Mouse (Mus musculus) gastrocnemius, postnatal 25 days (tissue): ENCODE data around the gene Ptges2. TPM values are rescaled to one million over a fixed set of nuclear protein-coding genes. Genes with fewer than 3 reads are reported as not detected.

Experiments used
- DNase-seq: peaks from one replicate; pipeline ENCODE4 v3.0.0; 2022
- total RNA-seq, 2 experiments: library from RNA; stranded (reverse); gene quantifications; 1 replicate in 1 of 2; 2 replicates in 1 of 2; pipeline ENCODE4 v1.2.3; 2021

The Ptges2 gene
- total RNA-seq, 2 experiments from 2014 or later = 42.2 to 49.3 TPM

DNA sequence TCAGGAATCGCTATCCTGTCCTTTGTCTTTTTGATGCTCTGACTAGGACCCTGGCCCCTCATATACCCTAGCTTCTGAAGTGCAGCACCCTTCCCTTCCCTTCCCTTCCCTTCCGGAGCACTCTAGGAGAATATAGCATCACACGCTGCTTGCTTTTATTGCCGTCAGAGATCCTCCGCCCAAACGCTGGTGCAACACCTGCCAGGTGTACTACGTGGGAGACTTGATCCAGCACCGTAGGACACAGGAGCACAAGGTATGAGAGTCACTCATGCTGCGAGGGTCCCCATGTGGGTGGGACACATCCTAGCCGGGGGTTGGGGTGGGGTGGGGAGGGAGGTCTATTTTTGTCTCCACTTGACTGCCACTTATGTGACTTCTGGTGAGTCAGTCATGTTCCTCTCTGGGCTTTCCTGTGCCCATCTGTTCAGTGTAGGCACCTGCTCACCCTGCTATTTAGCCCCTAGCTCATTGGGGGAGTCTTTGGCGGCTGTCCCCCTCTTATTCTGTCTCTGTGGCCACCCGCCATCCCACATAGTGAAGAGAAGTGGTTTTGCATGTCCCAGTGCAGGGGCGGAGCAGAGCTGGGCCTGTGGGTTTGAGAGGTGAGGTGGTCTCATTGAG, 20.3 kb upstream of the Ptges2 start:
- no peak for DNase-seq

DNA sequence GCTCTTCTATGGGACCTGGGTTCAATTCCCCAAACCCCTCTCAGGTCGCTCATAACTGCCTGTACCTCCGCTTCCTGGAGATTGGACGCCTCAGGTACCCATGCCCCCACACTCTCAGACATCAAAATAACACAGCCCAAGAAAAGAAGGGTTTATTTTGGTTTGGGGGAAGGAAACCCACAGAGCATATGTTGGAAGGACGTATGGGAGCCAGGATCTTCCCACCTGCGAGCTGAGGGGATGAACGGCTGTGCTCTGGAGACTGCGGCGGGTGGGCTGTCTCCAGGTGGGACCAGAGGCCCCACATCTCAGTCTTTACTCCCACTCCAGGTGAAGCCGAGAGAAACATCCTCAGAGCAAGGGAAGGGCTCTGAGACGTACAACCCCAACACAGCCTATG, 18.7 kb upstream of the Ptges2 start:
- no peak for DNase-seq

DNA sequence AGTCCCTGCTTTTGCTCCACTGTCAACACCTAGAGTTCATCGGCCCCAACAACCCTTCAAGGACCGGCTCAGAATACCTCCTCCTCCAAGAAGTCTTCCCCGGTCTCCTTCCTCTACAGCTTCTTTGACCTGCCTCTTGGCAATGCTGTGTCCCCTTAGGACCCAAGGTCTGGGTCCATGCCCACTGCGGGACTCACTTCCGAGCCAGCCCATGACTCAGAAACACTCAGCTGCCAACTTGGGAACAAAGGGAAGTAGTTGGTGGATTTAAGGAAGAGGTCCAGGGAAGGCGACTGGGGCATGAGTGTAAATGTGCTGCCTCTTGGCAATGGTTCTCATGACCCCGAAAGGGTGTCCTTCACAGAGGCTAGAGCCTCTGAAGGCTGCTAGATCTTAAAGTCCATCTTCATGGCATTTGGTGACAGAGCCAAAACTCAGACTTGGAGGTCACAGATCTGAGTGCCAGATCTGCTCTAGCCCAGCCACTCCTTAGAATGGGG, 15.6 kb upstream of the Ptges2 start:
- no peak for DNase-seq

DNA sequence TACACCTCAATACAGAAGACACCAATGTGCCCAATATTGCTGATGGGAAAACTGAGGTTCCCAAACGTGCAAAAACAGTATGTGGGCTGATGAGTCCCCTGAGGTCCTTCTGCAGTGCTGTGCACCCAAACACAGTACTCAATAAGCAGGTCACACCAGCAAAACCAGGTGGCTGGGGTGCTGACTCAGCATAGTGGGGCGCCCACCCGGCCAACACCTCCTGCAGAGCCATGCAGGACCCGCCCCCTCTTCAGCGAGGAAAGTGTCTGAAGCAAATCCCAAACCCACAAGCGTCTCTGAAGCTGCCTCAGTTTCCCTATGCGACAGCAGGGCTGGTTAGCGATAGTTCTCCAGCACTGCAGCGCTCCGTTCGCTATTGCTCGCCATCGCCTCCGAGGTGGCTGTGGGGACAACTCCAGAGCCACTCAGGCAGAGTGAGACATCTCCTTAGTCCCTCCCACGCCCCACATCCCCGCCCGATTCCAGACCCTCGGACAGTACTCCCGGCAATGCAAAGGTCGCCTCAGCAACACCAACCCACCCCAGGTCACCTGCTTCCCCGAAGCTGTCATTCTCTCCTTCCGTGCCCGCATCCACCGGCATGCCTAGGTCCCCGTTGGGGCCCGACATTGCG, 14.4 kb upstream of the Ptges2 start:
- DNase-seq = no peak

DNA sequence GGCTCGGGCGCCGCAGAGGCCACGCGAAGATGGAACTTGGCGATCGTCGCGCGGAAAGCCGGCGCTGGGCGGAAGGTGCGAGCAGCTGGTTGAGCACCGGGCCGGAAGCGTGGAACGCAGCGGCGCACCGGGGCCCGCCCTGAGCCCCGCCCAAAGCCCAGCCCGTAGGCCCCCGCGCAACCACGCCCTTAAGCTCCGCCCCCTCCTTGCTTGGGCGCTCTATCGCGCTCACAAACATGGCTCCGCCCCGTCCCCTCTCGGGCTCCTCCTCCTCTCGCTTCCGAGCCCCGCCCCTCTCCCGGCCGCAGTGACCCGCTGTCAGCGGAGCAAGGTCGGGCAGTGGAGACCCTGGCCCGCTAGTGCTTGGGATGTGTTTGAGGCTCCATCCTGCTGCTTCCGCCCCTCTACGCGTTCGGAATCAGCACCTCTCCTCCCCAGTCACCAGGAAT, 13.9 kb upstream of the Ptges2 start, which contains the start of gene 1110008P14Rik:
Gene 1110008P14Rik (minus strand): TSS at position 164 of the 449 bp plus-strand sequence.
- DNase-seq = peak; percentile 94

DNA sequence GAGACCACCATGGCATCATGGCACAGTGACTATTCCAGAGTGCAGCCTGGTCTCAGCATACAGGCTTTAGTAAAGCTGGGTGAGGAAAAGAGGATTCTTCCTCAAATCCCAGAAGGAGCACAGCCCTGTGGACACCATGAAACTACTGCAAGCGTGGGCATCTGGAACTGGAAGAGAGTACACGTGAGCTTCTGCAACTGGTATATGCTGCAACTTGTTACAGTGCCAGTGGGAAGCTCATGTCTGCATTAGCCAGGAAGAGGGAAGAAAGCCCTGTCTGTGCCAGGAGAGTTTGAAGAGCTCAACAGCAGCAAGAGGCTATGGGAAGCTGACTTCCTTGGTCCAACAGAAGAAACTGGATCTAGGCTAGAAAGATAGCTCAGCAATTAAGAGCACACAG, 13.0 kb upstream of the Ptges2 start:
- no peak for DNase-seq

DNA sequence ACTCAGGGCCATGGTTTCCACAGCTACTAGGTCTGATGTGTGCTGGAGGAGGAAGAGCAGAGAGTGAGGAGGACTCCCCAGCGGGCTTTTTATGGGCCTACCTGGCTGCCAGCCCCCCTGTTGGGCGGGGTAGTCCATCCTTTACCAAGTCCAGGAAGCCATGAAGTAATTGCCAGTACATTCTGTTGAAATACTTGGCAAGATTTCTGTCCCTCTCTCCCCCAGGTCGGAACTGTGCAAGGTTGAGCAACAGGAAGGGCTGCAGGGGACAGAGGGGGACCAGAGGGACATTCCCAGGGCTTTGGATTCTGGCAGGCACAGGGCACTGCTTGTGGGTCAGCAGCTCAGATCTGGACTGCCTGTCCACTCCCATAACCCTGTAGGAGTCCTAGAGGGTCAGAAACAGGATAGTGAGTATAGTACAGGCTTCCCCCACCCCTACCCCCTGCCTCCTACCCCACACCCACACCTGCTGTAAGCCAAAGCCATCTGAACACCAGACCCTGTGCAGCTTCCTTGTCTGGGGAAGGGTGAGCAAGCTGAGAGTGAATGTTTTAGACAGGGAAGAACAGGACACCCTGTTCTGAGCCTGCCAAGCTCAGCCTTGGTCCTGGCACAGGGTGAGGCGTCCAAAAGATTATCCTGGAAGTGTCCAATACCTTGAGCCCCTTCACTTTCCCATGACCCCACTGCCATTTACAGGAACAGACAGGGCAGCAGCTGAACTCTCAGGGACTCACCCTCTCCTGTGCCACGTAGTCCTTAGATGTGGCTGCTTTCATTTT, 7.8 kb upstream of the Ptges2 start, which contains the start of gene Lcn2:
Gene Lcn2 (minus strand): TSS at position 547 of the 785 bp plus-strand sequence.
- no peak for DNase-seq

DNA sequence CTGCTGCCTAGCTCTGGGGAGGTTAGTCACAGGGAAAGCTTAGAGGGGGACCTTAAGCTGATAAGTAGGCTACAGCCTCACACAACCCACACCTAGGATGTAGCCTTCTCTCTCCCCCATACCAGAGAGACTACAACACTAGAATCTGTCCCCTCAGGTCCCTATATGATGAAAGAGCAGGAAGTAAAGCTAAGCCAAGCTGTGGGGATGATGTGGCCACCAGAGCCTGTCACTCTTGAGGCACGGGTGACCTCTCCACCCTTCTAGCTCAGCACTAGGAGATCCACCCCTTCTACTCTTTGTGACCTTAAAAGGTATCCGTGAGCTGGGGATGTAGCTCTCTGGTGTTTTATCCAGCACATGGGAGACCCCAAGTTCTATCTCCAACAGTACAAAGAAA, 6.5 kb upstream of the Ptges2 start:
- no peak for DNase-seq

DNA sequence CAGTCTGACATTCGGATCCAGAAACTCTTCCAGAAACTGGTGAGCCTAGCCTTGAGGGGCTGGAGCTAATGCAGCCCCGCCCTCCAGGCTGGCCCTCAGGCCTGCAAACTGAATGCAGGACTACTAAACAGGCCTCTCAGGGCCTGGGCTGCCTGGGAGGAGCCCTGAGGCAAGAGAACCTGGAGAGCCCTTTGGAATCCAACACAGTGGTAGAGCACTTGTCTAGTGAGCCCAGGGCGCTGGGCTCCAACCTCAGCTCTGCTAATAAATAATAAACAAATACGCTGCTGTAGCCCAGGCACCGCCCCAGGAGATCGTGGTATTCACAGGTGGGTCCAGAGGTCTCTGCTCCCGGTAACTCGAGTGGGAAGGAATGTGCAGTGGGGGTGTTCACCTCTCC, 4.8 kb upstream of the Ptges2 start:
- no peak for DNase-seq

DNA sequence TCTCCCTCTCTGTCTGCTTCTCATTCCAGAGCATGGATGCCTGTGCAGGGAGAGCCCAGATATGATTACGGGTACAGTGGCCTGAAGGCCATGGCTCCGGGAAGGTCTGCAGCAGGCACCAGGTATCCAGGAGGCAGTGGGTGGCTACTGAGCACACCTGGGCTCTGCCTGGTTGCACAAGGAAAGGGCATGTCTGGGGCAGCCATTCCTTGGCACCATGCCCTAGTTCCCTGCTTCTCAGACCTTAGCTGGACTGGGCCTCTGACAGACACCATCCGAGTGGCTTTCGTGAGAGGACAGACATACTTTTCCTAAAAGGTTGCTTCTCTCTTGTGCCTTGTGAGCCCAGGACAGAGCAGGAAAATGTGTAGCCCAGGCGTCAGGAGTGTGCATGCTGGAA, 3.6 kb upstream of the Ptges2 start:
- no peak for DNase-seq

DNA sequence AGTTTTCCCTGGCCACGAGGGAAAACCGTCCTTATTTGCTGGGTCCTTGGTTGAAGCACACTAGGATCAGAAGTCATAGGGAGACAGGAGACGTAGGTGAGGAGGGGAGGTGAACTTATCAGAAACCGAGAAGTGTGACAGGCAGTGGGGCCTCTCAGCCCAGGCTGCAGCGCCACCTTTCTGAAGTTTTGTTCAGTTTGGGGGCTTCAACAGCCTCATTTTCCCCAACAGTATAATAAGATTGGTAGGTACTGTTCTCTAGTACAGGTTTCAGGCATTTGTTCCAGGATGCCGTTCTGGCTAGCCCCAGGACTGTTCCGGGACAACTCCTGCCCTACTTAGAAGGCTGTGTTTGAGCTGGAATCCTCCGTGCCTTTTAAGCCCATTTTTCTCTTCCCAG, 723 bp upstream of the Ptges2 start:
- DNase-seq = no peak

DNA sequence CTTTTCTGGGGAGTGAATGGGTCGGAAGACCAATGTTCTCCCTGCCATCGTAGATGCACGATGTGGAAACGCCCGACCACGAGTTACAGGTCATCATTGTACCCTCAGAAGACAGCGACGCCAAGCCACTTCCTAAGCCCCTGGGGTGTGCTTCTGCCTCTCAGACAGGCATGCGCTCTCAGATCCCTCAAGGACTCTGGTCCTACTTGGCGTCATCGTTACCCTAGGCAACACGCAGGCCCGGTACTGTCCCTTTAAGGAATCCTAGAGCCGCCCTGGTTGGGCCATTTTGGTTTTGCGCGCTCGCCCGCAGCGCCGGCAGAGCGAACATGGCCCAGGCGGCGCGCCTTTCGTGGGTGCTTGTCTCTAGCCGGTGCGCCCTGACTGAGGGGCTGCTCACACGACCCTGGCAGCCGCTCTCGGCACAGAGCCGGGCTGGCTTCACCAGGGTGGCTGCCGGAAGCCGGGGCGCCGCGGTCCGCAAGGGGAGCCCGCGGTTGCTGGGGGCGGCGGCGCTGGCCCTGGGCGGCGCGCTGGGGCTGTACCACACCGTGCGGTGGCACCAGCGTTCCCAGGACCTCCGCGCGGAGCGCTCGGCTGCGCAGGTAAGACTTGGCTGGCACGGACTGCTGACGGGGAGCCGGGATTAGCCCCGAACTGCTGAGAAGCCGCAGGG, 388 bp downstream of the Ptges2 start:
- peak; percentile 88 for DNase-seq

DNA sequence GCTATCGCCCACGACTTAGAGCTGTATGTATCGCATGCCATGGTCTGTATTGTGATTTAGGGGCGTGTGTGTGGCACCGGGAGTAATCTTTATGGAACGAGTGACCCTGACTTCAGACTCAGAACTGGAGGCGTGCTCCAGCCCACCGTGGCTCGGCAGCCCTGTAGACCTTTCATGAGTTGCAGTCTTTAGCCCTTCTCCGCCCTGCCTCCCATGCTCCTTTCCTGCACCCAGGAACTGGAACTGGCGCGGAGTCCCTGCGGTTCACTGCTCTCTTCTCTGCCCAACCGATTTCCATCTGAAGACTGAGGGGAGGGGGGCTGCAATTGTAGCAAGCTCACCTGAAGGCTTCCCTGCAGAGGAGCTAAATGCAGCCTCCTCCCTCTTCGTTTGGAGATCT, 999 bp downstream of the Ptges2 start:
- DNase-seq = no peak

DNA sequence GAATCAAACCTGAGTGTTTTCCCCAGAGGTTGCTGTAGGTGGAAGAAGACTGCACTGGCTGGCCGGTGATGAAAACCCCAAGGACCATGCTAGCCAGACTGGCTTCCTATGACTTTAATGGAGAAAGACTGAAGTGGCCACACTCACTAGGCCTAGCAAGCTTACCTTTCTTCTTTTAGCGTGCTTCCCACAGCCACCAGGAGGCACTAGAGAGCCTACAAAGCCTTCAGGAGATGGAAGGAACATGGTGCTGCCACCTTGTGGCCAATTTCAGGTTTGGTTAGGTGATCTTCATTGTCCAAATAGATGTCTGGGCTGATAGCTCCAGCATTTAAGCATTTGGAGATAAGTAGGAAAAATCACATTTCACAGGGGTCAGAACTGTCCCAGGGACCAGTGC, 9.0 kb downstream of the Ptges2 start:
- DNase-seq = peak; percentile 81

DNA sequence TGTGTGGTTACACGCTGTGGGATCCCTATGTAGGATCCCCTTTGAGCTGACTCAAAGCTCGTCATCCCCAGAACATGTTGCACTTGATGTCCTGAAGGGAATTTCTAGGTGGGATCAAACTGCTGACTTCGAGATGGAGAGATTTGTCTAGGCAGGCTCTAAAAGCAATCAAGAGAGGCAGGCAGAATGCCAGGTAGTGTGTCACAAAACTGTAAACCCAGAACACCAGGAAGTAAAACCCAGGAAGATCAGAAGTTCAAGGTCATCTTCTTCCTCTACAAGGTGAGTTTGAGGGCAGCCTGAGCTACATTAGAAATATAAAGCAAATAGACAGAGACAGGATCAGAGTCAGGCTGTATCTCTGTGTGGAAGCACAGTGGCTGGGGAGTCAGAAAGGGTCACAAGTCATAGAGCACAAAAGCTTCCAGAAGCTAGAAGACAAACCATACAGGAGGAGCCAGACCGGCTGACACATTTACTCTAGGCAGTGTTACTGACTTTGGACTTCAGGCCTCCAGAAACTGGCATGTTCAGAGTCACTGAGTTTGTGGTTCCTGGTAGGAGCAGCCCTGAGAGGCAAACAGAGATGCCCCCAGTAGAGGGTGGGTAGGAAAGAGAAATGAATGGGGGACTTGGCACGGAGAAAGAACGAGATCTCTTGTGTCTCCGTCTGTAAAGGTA, 11.6 kb downstream of the Ptges2 start:
- DNase-seq = no peak

DNA sequence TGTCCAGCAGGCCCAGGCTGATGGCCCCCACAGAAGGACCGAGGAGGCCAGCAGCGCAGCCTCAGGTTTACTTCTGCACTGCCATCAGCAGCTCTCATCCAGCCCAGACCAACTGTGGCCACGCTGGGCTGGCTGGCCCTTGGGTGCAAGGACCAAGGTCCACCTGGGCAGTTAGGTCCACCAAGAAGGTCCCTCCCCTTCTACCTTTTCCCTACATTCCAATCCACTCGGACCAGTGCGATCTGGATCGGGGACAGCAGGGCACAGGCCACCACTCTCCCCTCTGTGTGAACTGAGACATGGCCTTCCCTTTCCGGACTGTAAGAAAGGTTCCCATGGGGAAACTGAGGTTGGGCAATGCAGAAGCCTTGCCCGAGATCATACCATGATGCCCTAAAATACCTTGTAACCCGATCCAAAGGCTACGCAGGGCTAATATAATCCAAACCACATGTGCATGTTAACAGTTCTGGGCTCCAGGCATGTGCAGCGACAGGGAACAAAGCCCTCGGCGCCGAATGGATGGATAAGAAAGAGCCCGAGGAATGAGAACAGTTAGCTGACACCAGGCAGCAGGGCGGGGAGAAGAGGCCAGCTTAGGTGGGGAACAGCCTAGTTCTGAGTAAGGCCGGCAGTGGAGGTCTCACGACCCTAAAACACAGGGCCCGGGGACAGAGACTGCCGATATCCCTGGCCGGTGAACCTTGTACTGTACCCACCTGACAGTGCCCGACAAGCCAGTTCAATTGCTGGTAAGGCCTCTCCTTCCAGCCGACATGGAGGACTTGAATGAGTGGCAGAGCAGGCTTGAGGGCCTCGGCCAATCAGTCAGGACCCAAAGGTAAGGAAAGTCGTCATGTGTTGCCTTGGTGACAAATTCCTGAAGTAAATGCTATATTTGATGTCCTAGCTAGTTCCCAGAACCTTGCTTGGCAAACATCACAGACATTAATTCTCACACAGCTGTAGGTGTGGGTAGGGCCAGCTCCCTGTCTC, 13.0 kb downstream of the Ptges2 start:
- no peak for DNase-seq

DNA sequence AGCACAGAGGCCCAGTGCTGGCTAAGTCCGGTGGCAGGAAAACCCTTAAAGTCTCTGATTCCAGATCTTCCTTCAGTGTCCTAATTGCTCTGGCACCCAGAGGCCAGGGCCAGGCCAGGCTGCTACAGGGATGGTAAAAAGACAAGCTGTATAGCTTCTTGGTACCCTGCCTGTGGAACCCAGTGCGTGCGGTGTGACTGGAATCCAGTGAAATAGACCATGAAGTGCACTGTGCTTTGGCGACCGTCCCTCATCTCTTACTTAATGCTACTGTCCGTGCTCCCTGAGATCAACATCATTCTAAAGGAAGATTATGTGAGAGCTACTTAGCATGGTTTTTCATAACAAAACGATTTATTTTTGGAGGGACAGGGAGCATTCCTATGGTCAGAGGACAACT, 15.7 kb downstream of the Ptges2 start:
- no peak for DNase-seq

DNA sequence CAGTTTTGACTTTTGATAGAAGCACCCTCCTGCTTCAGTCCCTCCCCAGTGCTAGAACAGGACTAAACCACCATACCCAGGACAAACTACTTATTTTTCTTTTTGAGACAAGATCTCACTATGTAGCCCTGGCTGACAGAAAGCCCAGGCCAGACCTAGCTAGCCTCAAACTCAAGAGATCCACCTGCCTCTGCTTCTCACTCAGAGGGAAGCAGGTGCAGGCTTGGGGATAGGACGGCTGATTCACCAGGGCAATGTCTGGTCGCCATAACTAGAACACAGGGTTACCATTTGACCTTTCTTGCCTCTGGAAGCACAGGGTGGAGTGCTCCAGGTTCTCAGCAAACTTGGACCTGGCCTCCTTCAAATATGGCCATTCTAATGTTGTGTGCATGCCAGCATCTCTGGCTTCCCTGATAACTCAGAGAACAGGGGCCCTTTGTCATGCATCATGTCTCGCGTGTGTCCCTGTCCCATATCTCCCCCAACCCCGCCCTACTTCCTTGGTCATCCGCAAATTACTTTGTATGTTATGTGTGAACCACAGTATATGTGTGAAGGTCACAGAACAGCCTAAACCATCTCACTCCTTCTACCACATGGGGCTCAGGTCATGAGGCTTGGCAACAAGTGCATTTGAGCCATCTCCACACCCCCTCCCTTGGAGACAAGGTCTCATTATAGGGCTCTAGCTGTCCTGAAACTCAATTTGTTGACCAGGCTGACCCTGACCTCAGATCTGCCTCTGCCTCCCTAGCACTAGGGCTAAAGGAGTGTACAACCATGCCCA, 17.2 kb downstream of the Ptges2 start:
- peak; percentile 33 for DNase-seq

DNA sequence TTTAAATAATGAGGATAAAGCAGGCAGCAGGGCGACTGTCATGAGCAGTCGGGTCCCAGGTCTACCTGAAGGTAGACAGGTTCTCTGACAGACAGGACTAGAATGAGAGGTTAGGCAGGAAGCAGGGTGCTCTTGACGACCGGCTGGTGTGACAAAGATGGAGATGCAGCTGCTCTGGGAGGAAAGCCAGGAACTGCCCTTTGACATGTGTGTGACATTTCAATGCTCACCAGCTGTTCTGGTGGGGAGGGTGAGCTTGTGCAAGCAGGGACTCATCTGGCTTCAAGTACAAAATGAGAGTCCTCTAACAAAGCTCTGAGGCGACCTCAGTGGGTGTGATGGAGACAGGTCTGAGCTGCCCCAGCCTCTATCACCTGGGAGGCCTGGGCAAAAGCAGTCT, 18.2 kb downstream of the Ptges2 start:
- peak; percentile 57 for DNase-seq

DNA sequence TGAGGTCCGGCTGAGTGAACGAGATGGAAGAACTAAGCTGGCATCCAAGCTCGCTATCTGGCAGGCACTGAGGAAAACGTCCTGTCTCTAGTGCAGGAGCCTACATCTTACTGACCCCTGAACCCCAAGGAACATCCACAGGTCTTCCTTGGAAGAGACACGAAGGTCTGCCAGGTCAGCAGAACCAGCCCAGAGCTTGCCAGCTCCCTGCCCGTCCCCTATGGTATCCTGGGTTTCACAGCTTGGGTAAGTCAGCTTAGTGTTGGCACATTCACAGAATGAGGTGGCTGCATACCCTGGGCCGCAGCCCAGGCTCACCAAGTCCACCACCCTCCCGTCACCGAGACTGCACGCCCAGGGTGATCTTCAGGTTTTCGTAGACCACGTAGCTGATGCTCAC, 20.1 kb downstream of the Ptges2 start:
- peak; percentile 73 for DNase-seq
